Mouse (Mus musculus) forebrain, embryonic 11.5 days (tissue): Measurements from ENCODE around the gene Kyat1. TPM values are rescaled to one million over a fixed set of nuclear protein-coding genes. Genes with fewer than 3 reads are reported as not detected.
"Not testable (repeated sequence)": the region's sequence is repeated elsewhere in the genome, so short reads cannot be mapped to it uniquely, and the experiment has no call there.

ENCODE experiments used
- ATAC-seq: fragments of 200-750 bp; cut with Nextera tagmentation; replicated peaks from 2 replicates; pipeline ENCODE4 v1.8.0; 2017; ENCODE audit warnings: moderate TSS enrichment; ENCODE audit not compliant: low FRiP score
- DNase-seq: peaks from one replicate; pipeline ENCODE4 v3.0.0-alpha.2; 2017; ENCODE audit warnings: low spot score
- H3K27ac ChIP-seq: fragments of 300-500 bp; sonication (generic); 2 replicates; pipeline ENCODE4 v1.5.1; 2014; ENCODE audit warnings: low read depth, low read length
- H3K27me3 ChIP-seq: fragments of 300-500 bp; sonication (generic); 2 replicates; pipeline ENCODE4 v1.6.1; 2014; ENCODE audit warnings: mild to moderate bottlenecking, low read length, mixed read lengths; ENCODE audit not compliant: control insufficient read depth, insufficient read depth
- H3K36me3 ChIP-seq: fragments of 300-500 bp; sonication (generic); 2 replicates; pipeline ENCODE4 v1.6.1; 2014; ENCODE audit warnings: mild to moderate bottlenecking, low read length, moderate library complexity, mixed read lengths; ENCODE audit not compliant: control insufficient read depth, insufficient read depth
- H3K4me1 ChIP-seq: fragments of 300-500 bp; sonication (generic); replicated peaks from 2 replicates; pipeline ENCODE4 v1.6.1; 2014; ENCODE audit warnings: low read length, mixed read lengths; ENCODE audit not compliant: control insufficient read depth, insufficient read depth
- H3K4me2 ChIP-seq: fragments of 300-500 bp; sonication (generic); 2 replicates; pipeline ENCODE4 v1.6.1; 2014; ENCODE audit warnings: low read depth, mild to moderate bottlenecking, low read length, moderate library complexity, mixed read lengths; ENCODE audit not compliant: severe bottlenecking
- H3K4me3 ChIP-seq: fragments of 300-500 bp; sonication (generic); 2 replicates; pipeline ENCODE4 v1.5.1; 2014; ENCODE audit warnings: low read depth, low read length
- H3K9ac ChIP-seq: fragments of 300-500 bp; sonication (generic); 2 replicates; pipeline ENCODE4 v1.6.1; 2014; ENCODE audit warnings: low read length
- H3K9me3 ChIP-seq: fragments of 300-500 bp; sonication (generic); 2 replicates; pipeline ENCODE4 v1.6.1; 2016; ENCODE audit warnings: low read length, mixed read lengths; ENCODE audit not compliant: control insufficient read depth
- WGBS: fragments of 180-500 bp; shearing (Covaris S2); extraction: QIAGEN DNeasy Blood & Tissue Kit; methylation state at CpG from one replicate; pipeline ENCODE4 v1.1.7; 2014; 5-methylcytosine and 5-hydroxymethylcytosine counted together
- polyA plus RNA-seq: library from polyadenylated mRNA; unstranded; fragments of >200 nt; fragmentation: Nextera tagmentation; extraction: Ambion mirVana; gene quantifications from 2 replicates; pipeline ENCODE4 v1.2.1, GENCODE M21; 2014

Gene Kyat1
- polyA plus RNA-seq, 1 experiment from 2014 or later, result 8.4 TPM

- DNase-seq (no peak), ATAC-seq (no peak)
- H3K9me3 ChIP-seq, result no peaks in the 10 kb centered on the region
- peaks cover 3% of the 10 kb centered on the region; the same call in 1 of the 2 replicates for H3K36me3 ChIP-seq
- no peak overlapping the region for H3K9ac ChIP-seq
- no peak overlapping the region for H3K4me3 ChIP-seq
- H3K27ac ChIP-seq, result no peak overlapping the region
- H3K4me1 ChIP-seq, result 0 out of 2 replicates have a peak, but pooled peaks cover 1% of the 10 kb centered on the region
- no peak overlapping the region for H3K4me2 ChIP-seq
- H3K27me3 ChIP-seq, result no peaks in the 10 kb centered on the region
- WGBS, result 90% methylated on average over 11 of the region's 11 CpGs
These were observed 53.8 kb downstream of the Kyat1 start for GRCm38 (mm10) chr2:30151840-30152239.

GRCm38 (mm10) chr2:30147466-30147865 is 58.2 kb downstream of the Kyat1 start:
- no peak overlapping the region for H3K4me3 ChIP-seq
- ATAC-seq (no peak), DNase-seq (no peak)
- no peak overlapping the region for H3K27ac ChIP-seq
- H3K4me1 ChIP-seq, result 0 out of 2 replicates have a peak, but pooled peaks cover 1% of the 10 kb centered on the region
- H3K9me3 ChIP-seq, result no peaks in the 10 kb centered on the region
- H3K27me3 ChIP-seq, result no peaks in the 10 kb centered on the region
- no peak overlapping the region for H3K4me2 ChIP-seq
- no peak overlapping the region for H3K9ac ChIP-seq
- WGBS, result 92% methylated on average over 4 of the region's 4 CpGs
- peaks cover 3% of the 10 kb centered on the region; the same call in 1 of the 2 replicates for H3K36me3 ChIP-seq

GRCm38 (mm10) chr2:30144436-30144835 is 61.2 kb downstream of the Kyat1 start:
- Histone ChIP-seq H3K4me2 (no peak overlapping the region), H3K9me3 (no peaks in the 10 kb centered on the region), H3K9ac (no peak overlapping the region), H3K36me3 (peaks cover 3% of the 10 kb centered on the region; the same call in 1 of the 2 replicates), H3K27me3 (no peaks in the 10 kb centered on the region), H3K27ac (no peak overlapping the region), H3K4me3 (no peak overlapping the region), H3K4me1 (no peaks in the 10 kb centered on the region)
- DNase-seq (no peak), ATAC-seq (no peak)
- WGBS, result 96% methylated on average over 4 of the region's 4 CpGs

- ATAC-seq, H3K9me3 ChIP-seq, H3K9ac ChIP-seq, H3K27me3 ChIP-seq, DNase-seq, H3K4me2 ChIP-seq, H3K4me1 ChIP-seq, H3K36me3 ChIP-seq, H3K27ac ChIP-seq, H3K4me3 ChIP-seq: not testable (repeated sequence)
- 92% methylated on average over 4 of the region's 4 CpGs for WGBS
These were observed 65.6 kb downstream of the Kyat1 start for GRCm38 (mm10) chr2:30140021-30140420.

- peaks cover 13% of the 10 kb centered on the region for H3K4me1 ChIP-seq
- no peak overlapping the region for H3K4me3 ChIP-seq
- no peak for DNase-seq
- 91% methylated on average over 10 of the region's 10 CpGs for WGBS
- no peaks in the 10 kb centered on the region; the same call in 1 of the 2 replicates for H3K36me3 ChIP-seq
- H3K9me3 ChIP-seq, result no peaks in the 10 kb centered on the region
- ATAC-seq, result no peak
- no peak overlapping the region for H3K4me2 ChIP-seq
- H3K27ac ChIP-seq, result no peak overlapping the region
- no peaks in the 10 kb centered on the region for H3K27me3 ChIP-seq
- H3K9ac ChIP-seq, result no peak overlapping the region
These were observed 69.2 kb downstream of the Kyat1 start for GRCm38 (mm10) chr2:30136458-30136857.

Other genes with a start within 250 kb of the Kyat1 start
- 135 and 147 TPM in 2 replicates for gene Sptan1, start 240.3 kb downstream of the Kyat1 start, polyA plus RNA-seq
- gene Wdr34, start 157.0 kb downstream of the Kyat1 start, polyA plus RNA-seq, result 35.9 and 39.6 TPM in 2 replicates
- 817 and 824 TPM in 2 replicates for gene Set, start 148.5 kb downstream of the Kyat1 start, polyA plus RNA-seq
- gene Pkn3, start 128.2 kb downstream of the Kyat1 start, polyA plus RNA-seq, result 10.5 and 12.1 TPM in 2 replicates
- gene Zdhhc12, start 112.2 kb downstream of the Kyat1 start, polyA plus RNA-seq, result 27.1 and 35.4 TPM in 2 replicates
- 8.0 and 8.1 TPM in 2 replicates for gene Zer1, start 81.3 kb downstream of the Kyat1 start, polyA plus RNA-seq
- 11.6 and 15.2 TPM in 2 replicates for gene Tbc1d13, start 72.1 kb downstream of the Kyat1 start, polyA plus RNA-seq
- 14.4 and 16.4 TPM in 2 replicates for gene Endog, start 34.4 kb downstream of the Kyat1 start, polyA plus RNA-seq
- gene Spout1, start 27.4 kb downstream of the Kyat1 start, polyA plus RNA-seq, result 79.7 and 81.7 TPM in 2 replicates
- 50.7 and 54.5 TPM in 2 replicates for gene Lrrc8a, start 31.9 kb upstream of the Kyat1 start, polyA plus RNA-seq
- 0.20 and 0.28 TPM in 2 replicates for gene Gm28035, start 34.7 kb upstream of the Kyat1 start, polyA plus RNA-seq
- 3.8 and 3.9 TPM in 2 replicates for gene Phyhd1, start 60.4 kb upstream of the Kyat1 start, polyA plus RNA-seq
- not detected in 2 replicates for gene Gm28038, start 75.2 kb upstream of the Kyat1 start, polyA plus RNA-seq
- gene Dolk, start 80.5 kb upstream of the Kyat1 start, polyA plus RNA-seq, result 26.2 and 26.3 TPM in 2 replicates
- 65.8 and 67.0 TPM in 2 replicates for gene Nup188, start 80.5 kb upstream of the Kyat1 start, polyA plus RNA-seq
- gene Sh3glb2, start 153.5 kb upstream of the Kyat1 start, polyA plus RNA-seq, result 69.4 and 72.9 TPM in 2 replicates
- 26.3 and 26.6 TPM in 2 replicates for gene Miga2, start 158.4 kb upstream of the Kyat1 start, polyA plus RNA-seq
- gene Dolpp1, start 186.4 kb upstream of the Kyat1 start, polyA plus RNA-seq, result 47.9 and 53.6 TPM in 2 replicates
- 25.8 and 30.0 TPM in 2 replicates for gene Crat, start 210.0 kb upstream of the Kyat1 start, polyA plus RNA-seq
- gene Ptpa, start 210.2 kb upstream of the Kyat1 start, polyA plus RNA-seq, result 90.0 and 94.5 TPM in 2 replicates